Mouse (Mus musculus): ENCODE data around the gene Coq8a. TPM values are rescaled to one million over a fixed set of nuclear protein-coding genes. Genes with fewer than 3 reads are reported as not detected.

Coq8a gene
- polyA plus RNA-seq, 1 experiment from 2014 or later: 5.0 TPM

GRCm38 (mm10) chr1:180183525-180184159 is 15.8 kb downstream of the Coq8a start:
- no peak for ATAC-seq
- H3K4me3 ChIP-seq: no peak overlapping the region
- H3K9me3 ChIP-seq (replicated peaks): no peaks in the 10 kb centered on the region
- WGBS (ENCODE audit: insufficient replicate concordance): 70% methylated on average over 6 of the region's 6 CpGs
- peaks cover 43% of the 10 kb centered on the region for H3K4me1 ChIP-seq
- H3K27me3 ChIP-seq (replicated peaks): no peaks in the 10 kb centered on the region
- no peak overlapping the region for H3K27ac ChIP-seq
- H3K36me3 ChIP-seq: no peaks in the 10 kb centered on the region
- no peak overlapping the region for H3K9ac ChIP-seq
- no peak overlapping the region for H3K4me2 ChIP-seq

DNA sequence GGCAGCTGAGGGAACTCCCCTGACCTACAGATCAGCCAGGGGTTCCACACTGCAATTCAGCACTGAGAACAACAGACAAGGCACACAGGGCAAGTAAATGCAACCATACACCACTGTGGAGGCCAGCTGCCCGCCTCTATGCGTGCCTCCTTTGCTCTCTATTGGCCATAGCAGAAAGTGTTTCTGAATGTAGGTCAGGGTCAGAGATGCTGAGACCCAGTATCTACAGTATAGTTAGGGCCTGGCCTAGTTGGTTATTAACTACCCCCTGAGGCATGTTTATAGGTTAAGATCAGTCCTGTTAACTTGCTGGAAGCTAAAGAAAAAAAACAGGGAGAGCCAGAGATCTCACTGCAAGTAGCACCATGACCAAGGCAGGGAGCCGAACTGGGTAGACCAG is 16.7 kb downstream of the Coq8a start:
- peaks cover 43% of the 10 kb centered on the region for H3K4me1 ChIP-seq
- H3K9me3 ChIP-seq (replicated peaks): no peaks in the 10 kb centered on the region
- H3K36me3 ChIP-seq: no peaks in the 10 kb centered on the region
- peak overlapping the region; percentile 38 for H3K27ac ChIP-seq
- 71% methylated on average over 3 of the region's 3 CpGs for WGBS (ENCODE audit: insufficient replicate concordance)
- no peak overlapping the region for H3K4me3 ChIP-seq
- no peak overlapping the region for H3K4me2 ChIP-seq
- H3K27me3 ChIP-seq (replicated peaks): no peaks in the 10 kb centered on the region
- no peak overlapping the region for H3K9ac ChIP-seq
- ATAC-seq: peak; percentile 34; the same call in 1 of the 2 replicates

GRCm38 (mm10) chr1:180181966-180182319 is 17.5 kb downstream of the Coq8a start:
- Histone ChIP-seq H3K4me1 (peaks cover 43% of the 10 kb centered on the region), H3K27me3 (replicated peaks) (no peaks in the 10 kb centered on the region), H3K4me3 (no peak overlapping the region), H3K4me2 (no peak overlapping the region), H3K9me3 (replicated peaks) (no peaks in the 10 kb centered on the region), H3K36me3 (no peaks in the 10 kb centered on the region), H3K9ac (no peak overlapping the region), H3K27ac (no peak overlapping the region)
- no peak for ATAC-seq
- 85% methylated on average over 9 of the region's 9 CpGs for WGBS (ENCODE audit: insufficient replicate concordance)

GRCm38 (mm10) chr1:180181304-180181965 is 18.0 kb downstream of the Coq8a start:
- Histone ChIP-seq H3K4me1 (peaks cover 41% of the 10 kb centered on the region), H3K27ac (no peak overlapping the region), H3K9me3 (replicated peaks) (no peaks in the 10 kb centered on the region), H3K4me2 (no peak overlapping the region), H3K4me3 (no peak overlapping the region), H3K27me3 (replicated peaks) (no peaks in the 10 kb centered on the region), H3K36me3 (no peaks in the 10 kb centered on the region), H3K9ac (no peak overlapping the region)
- no peak for ATAC-seq
- 82% methylated on average over 7 of the region's 7 CpGs for WGBS (ENCODE audit: insufficient replicate concordance)

DNA sequence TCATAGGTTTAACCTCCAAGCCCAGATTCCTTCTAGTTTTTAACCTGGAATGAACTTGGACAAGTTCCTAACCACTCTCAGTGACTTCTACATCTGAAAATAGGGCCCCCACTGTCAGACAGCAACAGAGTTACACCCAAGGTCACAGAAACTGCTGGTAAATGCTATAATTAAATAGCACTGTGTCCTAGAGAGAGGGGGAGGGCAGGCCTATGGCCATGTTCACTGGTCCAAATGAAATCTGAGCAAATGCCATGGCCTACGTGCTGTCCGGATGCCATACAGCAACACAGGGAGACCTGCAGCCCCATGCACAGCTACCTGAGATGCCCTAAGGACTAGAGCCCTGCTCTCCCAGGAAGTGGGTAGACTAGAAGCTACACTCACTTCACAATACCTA is 19.6 kb downstream of the Coq8a start:
- no peaks in the 10 kb centered on the region for H3K9me3 ChIP-seq (replicated peaks)
- H3K4me3 ChIP-seq: no peak overlapping the region
- H3K9ac ChIP-seq: no peak overlapping the region
- H3K4me1 ChIP-seq: peaks cover 25% of the 10 kb centered on the region
- ATAC-seq: no peak
- no peaks in the 10 kb centered on the region for H3K27me3 ChIP-seq (replicated peaks)
- 90% methylated on average over 2 of the region's 2 CpGs for WGBS (ENCODE audit: insufficient replicate concordance)
- H3K27ac ChIP-seq: no peak overlapping the region
- no peaks in the 10 kb centered on the region for H3K36me3 ChIP-seq
- no peak overlapping the region for H3K4me2 ChIP-seq

GRCm38 (mm10) chr1:180179100-180179499 is 20.3 kb downstream of the Coq8a start:
- H3K4me1 ChIP-seq: peaks cover 18% of the 10 kb centered on the region; the same call in 1 of the 2 replicates
- H3K4me2 ChIP-seq: no peak overlapping the region
- no peaks in the 10 kb centered on the region for H3K9me3 ChIP-seq (replicated peaks)
- 83% methylated on average over 4 of the region's 4 CpGs for WGBS (ENCODE audit: insufficient replicate concordance)
- no peaks in the 10 kb centered on the region for H3K36me3 ChIP-seq
- H3K27ac ChIP-seq: no peak overlapping the region
- H3K27me3 ChIP-seq (replicated peaks): no peaks in the 10 kb centered on the region
- H3K9ac ChIP-seq: no peak overlapping the region
- H3K4me3 ChIP-seq: no peak overlapping the region
- ATAC-seq: no peak

GRCm38 (mm10) chr1:180178340-180178739 is 21.1 kb downstream of the Coq8a start:
- H3K4me3 ChIP-seq: no peak overlapping the region
- H3K4me2 ChIP-seq: no peak overlapping the region
- H3K27ac ChIP-seq: no peak overlapping the region
- H3K9me3 ChIP-seq (replicated peaks): no peaks in the 10 kb centered on the region
- H3K36me3 ChIP-seq: no peaks in the 10 kb centered on the region
- 0 out of 2 replicates have a peak, but pooled peaks cover 10% of the 10 kb centered on the region for H3K4me1 ChIP-seq
- no peak overlapping the region for H3K9ac ChIP-seq
- 88% methylated on average over 9 of the region's 9 CpGs for WGBS (ENCODE audit: insufficient replicate concordance)
- ATAC-seq: no peak
- no peaks in the 10 kb centered on the region for H3K27me3 ChIP-seq (replicated peaks)

DNA sequence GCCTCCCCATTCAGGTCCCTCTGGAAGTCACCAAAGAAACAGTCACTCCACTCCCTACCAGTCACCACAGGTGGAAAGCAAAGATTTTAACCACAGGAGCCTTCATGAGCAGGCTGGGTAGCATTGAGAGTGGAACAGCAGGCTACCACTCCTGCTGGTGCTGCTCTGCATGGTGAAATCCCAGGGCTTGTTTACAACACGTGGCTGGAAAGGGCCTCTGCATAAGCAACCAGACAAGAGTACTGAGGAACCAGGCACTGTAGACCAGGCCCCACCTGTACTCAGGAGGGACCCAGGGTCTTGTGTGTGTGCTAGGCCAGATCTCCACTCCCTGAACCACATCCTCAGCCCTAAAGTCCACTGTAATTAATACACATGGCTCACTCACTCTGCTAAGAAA is 22.6 kb downstream of the Coq8a start:
- 27% methylated on average over 1 of the region's 1 CpGs for WGBS (ENCODE audit: insufficient replicate concordance)
- H3K27me3 ChIP-seq (replicated peaks): no peaks in the 10 kb centered on the region
- H3K36me3 ChIP-seq: no peaks in the 10 kb centered on the region
- no peak overlapping the region for H3K27ac ChIP-seq
- ATAC-seq: no peak
- H3K4me2 ChIP-seq: no peak overlapping the region
- no peak overlapping the region for H3K4me3 ChIP-seq
- no peaks in the 10 kb centered on the region for H3K4me1 ChIP-seq
- H3K9ac ChIP-seq: no peak overlapping the region
- no peaks in the 10 kb centered on the region for H3K9me3 ChIP-seq (replicated peaks)

DNA sequence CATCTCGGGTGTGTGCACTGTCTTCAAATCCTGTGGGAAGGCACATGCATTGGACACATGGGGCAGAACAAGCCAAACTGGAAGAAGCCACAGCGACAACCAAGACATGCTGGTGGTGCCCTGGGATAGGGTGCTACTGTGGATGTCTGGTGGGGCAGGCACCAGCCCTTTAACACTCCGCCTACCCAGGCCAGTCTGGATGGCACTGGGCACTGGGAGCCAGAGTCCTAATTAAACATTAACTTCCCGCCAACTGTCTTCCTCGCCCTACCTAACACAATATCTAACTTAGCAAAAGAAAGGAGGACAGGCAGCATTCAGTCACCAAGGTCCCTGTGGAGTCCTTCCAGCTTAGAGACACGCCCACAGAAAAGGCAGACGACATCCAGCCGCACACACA is 23.8 kb downstream of the Coq8a start:
- H3K27me3 ChIP-seq (replicated peaks): no peaks in the 10 kb centered on the region
- no peak overlapping the region for H3K4me2 ChIP-seq
- no peak overlapping the region for H3K9ac ChIP-seq
- H3K36me3 ChIP-seq: no peaks in the 10 kb centered on the region
- 48% methylated on average over 8 of the region's 8 CpGs for WGBS (ENCODE audit: insufficient replicate concordance)
- no peaks in the 10 kb centered on the region for H3K4me1 ChIP-seq
- H3K4me3 ChIP-seq: no peak overlapping the region
- H3K27ac ChIP-seq: no peak overlapping the region
- ATAC-seq: peak; percentile 33; the same call in 1 of the 2 replicates
- no peaks in the 10 kb centered on the region for H3K9me3 ChIP-seq (replicated peaks)

DNA sequence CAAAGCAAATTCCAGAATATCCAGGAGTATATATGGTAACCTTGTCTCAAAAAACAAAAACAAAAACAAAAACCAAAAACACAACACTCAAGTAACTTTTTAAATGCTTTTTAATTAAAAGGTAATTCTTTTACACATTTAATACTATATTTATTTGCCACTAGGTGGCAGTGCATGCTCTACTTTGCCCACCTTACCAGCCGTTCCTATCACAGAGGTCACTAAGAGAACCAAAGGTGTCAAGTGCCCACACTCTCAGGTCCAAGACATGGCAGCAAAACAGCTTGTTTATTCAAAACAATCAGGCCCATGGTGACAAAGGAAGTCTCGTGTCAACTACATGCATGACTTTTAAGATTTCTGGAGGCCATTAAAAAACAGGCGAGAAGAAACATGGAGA is 24.2 kb downstream of the Coq8a start:
- H3K4me3 ChIP-seq: no peak overlapping the region
- no peak overlapping the region for H3K9ac ChIP-seq
- no peak for ATAC-seq
- no peaks in the 10 kb centered on the region for H3K4me1 ChIP-seq
- 32% methylated on average over 3 of the region's 3 CpGs for WGBS (ENCODE audit: insufficient replicate concordance)
- no peak overlapping the region for H3K27ac ChIP-seq
- no peak overlapping the region for H3K4me2 ChIP-seq
- no peaks in the 10 kb centered on the region for H3K36me3 ChIP-seq
- H3K27me3 ChIP-seq (replicated peaks): no peaks in the 10 kb centered on the region
- H3K9me3 ChIP-seq (replicated peaks): no peaks in the 10 kb centered on the region

- Histone ChIP-seq H3K9me3 (replicated peaks) (no peaks in the 10 kb centered on the region), H3K4me3 (no peak overlapping the region), H3K27me3 (replicated peaks) (no peaks in the 10 kb centered on the region), H3K4me1 (no peaks in the 10 kb centered on the region), H3K27ac (no peak overlapping the region), H3K9ac (no peak overlapping the region), H3K4me2 (no peak overlapping the region), H3K36me3 (no peaks in the 10 kb centered on the region)
- no peak for ATAC-seq
- WGBS (ENCODE audit: insufficient replicate concordance): 54% methylated on average over 6 of the region's 6 CpGs
These were observed 24.7 kb downstream of the Coq8a start for GRCm38 (mm10) chr1:180174718-180175117.

DNA sequence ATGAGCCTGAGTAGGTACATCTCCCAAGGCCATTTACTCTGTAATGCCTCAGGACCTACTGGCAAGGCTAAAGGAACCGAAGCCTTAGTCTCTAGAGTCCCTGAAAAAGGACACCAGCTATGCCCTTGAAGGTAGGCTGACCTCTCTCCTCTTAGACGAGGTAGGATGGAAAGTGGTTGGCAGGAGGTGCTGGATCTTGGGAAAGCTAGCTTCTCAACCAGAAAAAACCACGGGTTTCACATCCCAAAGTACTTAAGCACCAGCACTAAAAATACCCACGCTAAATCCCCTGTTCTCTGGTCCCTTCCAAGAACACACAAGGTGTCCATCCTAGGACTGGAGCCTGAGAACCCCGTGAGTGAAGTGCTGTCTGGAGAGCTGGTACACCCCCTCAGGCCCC is 26.4 kb downstream of the Coq8a start:
- Histone ChIP-seq H3K4me1 (no peaks in the 10 kb centered on the region), H3K36me3 (peaks cover 3% of the 10 kb centered on the region; the same call in 1 of the 2 replicates), H3K27me3 (replicated peaks) (no peaks in the 10 kb centered on the region), H3K9me3 (replicated peaks) (no peaks in the 10 kb centered on the region), H3K4me2 (no peak overlapping the region), H3K9ac (no peak overlapping the region), H3K27ac (no peak overlapping the region), H3K4me3 (no peak overlapping the region)
- ATAC-seq: no peak
- 64% methylated on average over 5 of the region's 5 CpGs for WGBS (ENCODE audit: insufficient replicate concordance)

DNA sequence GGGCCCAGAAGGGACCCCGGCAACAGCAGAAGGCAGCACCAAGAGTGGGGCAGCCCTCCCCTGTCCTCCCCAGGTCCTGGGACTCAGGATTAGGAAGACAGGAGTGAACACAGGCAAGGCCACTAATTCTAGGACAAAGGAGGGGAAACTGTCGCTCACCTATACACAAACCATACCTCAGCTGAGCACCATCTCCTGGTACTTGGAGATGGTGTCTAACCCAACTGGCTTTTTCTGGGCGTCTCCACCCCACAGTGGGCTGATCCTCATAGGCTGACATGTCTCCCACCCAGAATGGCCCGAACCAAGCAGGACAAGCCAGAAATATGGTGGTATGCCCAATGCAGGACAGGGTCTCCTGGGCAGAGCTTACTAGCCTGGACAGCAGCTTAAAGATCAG is 26.8 kb downstream of the Coq8a start:
- 73% methylated on average over 4 of the region's 4 CpGs for WGBS (ENCODE audit: insufficient replicate concordance)
- H3K4me3 ChIP-seq: no peak overlapping the region
- H3K4me2 ChIP-seq: no peak overlapping the region
- H3K4me1 ChIP-seq: no peaks in the 10 kb centered on the region
- no peak for ATAC-seq
- H3K27me3 ChIP-seq (replicated peaks): no peaks in the 10 kb centered on the region
- no peak overlapping the region for H3K27ac ChIP-seq
- no peaks in the 10 kb centered on the region for H3K9me3 ChIP-seq (replicated peaks)
- H3K9ac ChIP-seq: no peak overlapping the region
- peaks cover 7% of the 10 kb centered on the region for H3K36me3 ChIP-seq

Measured in liver, embryonic 12.5 days (tissue).